Comparison of ENCODE assay signal across 11 mouse cellular contexts in the genomic region with DNA sequence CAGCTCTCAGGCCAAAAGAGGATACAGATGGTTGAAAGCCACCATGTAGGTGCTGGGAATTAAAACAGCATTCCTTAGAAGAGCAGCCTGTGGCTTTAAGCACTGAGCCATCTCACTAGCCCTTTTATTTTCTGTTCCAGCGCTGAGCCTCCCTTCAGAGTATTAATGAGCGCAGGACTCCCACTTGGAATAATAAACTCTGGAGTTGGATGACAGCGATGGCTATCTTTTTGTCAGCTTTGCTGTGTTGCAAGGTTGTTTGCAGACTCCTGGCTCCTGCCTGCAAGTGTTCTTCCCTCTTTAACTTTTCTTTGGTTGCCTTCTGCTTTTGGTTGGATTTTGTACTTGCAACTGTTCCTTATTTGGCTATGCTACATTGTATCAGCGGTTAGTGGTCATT. TPM values are rescaled to one million over a fixed set of nuclear protein-coding genes. Genes with fewer than 3 reads are reported as not detected.
DNase-seq lines count a peak whose midpoint lies in the region; ATAC-seq lines count a peak whose summit lies in the region.
"Had no signal": no experiment of that assay in that cellular context is flagged by ENCODE, and none has a peak within 500 bp of the region (broad histone marks: within the 10 kb centered on the region; RNA-seq: fewer than 3 reads in every experiment).

No protein-coding gene starts in this region.

- H3K4me1 ChIP-seq in kidney, embryonic 14.5 days (ENCODE audit: control insufficient read depth, insufficient read depth, low read length) = peaks cover 7% of the 10 kb centered on the region; the same call in 1 of the 2 replicates
- peaks cover 24% of the 10 kb centered on the region for H3K4me1 ChIP-seq in embryonic facial prominence, embryonic 15.5 days
- peaks cover 23% of the 10 kb centered on the region for H3K4me1 ChIP-seq in hindbrain, embryonic 16.5 days (ENCODE audit: control insufficient read depth, insufficient read depth, low read depth, low read length)
- peaks cover 43% of the 10 kb centered on the region for H3K4me1 ChIP-seq in midbrain, embryonic 15.5 days

- peaks cover 4% of the 10 kb centered on the region; the same call in 1 of the 2 replicates for H3K36me3 ChIP-seq in kidney, embryonic 14.5 days (ENCODE audit: control insufficient read depth, insufficient read depth, low read length)
- H3K36me3 ChIP-seq in embryonic facial prominence, embryonic 15.5 days = 0 out of 2 replicates have a peak, but pooled peaks cover 3% of the 10 kb centered on the region
- no peaks in the 10 kb centered on the region for H3K36me3 ChIP-seq in hindbrain, embryonic 16.5 days (ENCODE audit: control insufficient read depth, insufficient read depth, low read length)
- H3K36me3 ChIP-seq in midbrain, embryonic 15.5 days (replicated peaks) = no peaks in the 10 kb centered on the region
- H3K36me3 ChIP-seq: G1E had no signal

- 49% methylated on average over 4 of the region's 4 CpGs for WGBS in kidney, embryonic 14.5 days
- 79% methylated on average over 4 of the region's 4 CpGs for WGBS in embryonic facial prominence, embryonic 15.5 days
- WGBS in hindbrain, embryonic 16.5 days = 65% methylated on average over 4 of the region's 4 CpGs
- WGBS in midbrain, embryonic 15.5 days = 55% methylated on average over 4 of the region's 4 CpGs

- no peak for ATAC-seq in kidney, embryonic 14.5 days (ENCODE audit: low FRiP score, low TSS enrichment)
- no peak for ATAC-seq in embryonic facial prominence, embryonic 15.5 days (ENCODE audit: insufficient number of reproducible peaks, low FRiP score, low TSS enrichment, low read depth)
- no peak for ATAC-seq in hindbrain, embryonic 16.5 days
- no peak for ATAC-seq in midbrain, embryonic 15.5 days (replicated peaks)
- no peak for ATAC-seq in inflammation-experienced regulatory T-cells, adult 6 months

- H3K4me2 ChIP-seq in kidney, embryonic 14.5 days (replicated peaks; ENCODE audit: low read depth, low read length) = peak overlapping the region; percentile 91; the same call in 1 of the 2 replicates
- peak overlapping the region; percentile 96; the same call in 1 of the 2 replicates for H3K4me2 ChIP-seq in embryonic facial prominence, embryonic 15.5 days (replicated peaks)
- H3K4me2 ChIP-seq in hindbrain, embryonic 16.5 days (ENCODE audit: low read length) = peak overlapping the region; percentile 61
- H3K4me2 ChIP-seq in midbrain, embryonic 15.5 days = peak overlapping the region; percentile 80

- H3K27ac ChIP-seq in kidney, embryonic 14.5 days (ENCODE audit: low read depth, low read length) = no peak overlapping the region
- no peak overlapping the region for H3K27ac ChIP-seq in embryonic facial prominence, embryonic 15.5 days (replicated peaks)
- no peak overlapping the region for H3K27ac ChIP-seq in hindbrain, embryonic 16.5 days (ENCODE audit: low read depth, low read length)
- H3K27ac ChIP-seq in midbrain, embryonic 15.5 days = no peak overlapping the region

- no peak overlapping the region for H3K9ac ChIP-seq in kidney, embryonic 14.5 days (ENCODE audit: low read depth, low read length)
- H3K9ac ChIP-seq in embryonic facial prominence, embryonic 15.5 days = no peak overlapping the region
- no peak overlapping the region for H3K9ac ChIP-seq in hindbrain, embryonic 16.5 days (ENCODE audit: low read depth, low read length)
- H3K9ac ChIP-seq in midbrain, embryonic 15.5 days = peak overlapping the region; percentile 12; the same call in 1 of the 2 replicates

- no peaks in the 10 kb centered on the region for H3K27me3 ChIP-seq in kidney, embryonic 14.5 days (ENCODE audit: control insufficient read depth, insufficient read depth, low read length)
- H3K27me3 ChIP-seq in embryonic facial prominence, embryonic 15.5 days = no peaks in the 10 kb centered on the region
- no peaks in the 10 kb centered on the region for H3K27me3 ChIP-seq in hindbrain, embryonic 16.5 days (replicated peaks; ENCODE audit: control insufficient read depth, insufficient read depth, low read length)
- H3K27me3 ChIP-seq in midbrain, embryonic 15.5 days (replicated peaks) = no peaks in the 10 kb centered on the region

- no peaks in the 10 kb centered on the region for H3K9me3 ChIP-seq in kidney, embryonic 14.5 days (ENCODE audit: control insufficient read depth, low read length)
- H3K9me3 ChIP-seq in embryonic facial prominence, embryonic 15.5 days (replicated peaks) = no peaks in the 10 kb centered on the region
- no peaks in the 10 kb centered on the region for H3K9me3 ChIP-seq in hindbrain, embryonic 16.5 days (ENCODE audit: control insufficient read depth, low read length)
- H3K9me3 ChIP-seq in midbrain, embryonic 15.5 days = no peaks in the 10 kb centered on the region

- no peak for DNase-seq in kidney, postnatal 14 days
- no peak for DNase-seq in right cerebral cortex, adult 2 months (ENCODE audit: low spot score in 2 of 2)
- DNase-seq in frontal cortex, postnatal 36 days (ENCODE audit: low spot score in 2 of 2) = no peak
- DNase-seq: adrenal gland, postnatal 36 days; kidney, adult 2 months had no signal

- no peak overlapping the region; the same call in 1 of the 2 replicates for H3K4me3 ChIP-seq in kidney, embryonic 14.5 days (ENCODE audit: low read length)
- H3K4me3 ChIP-seq in embryonic facial prominence, embryonic 15.5 days (replicated peaks) = peak overlapping the region; percentile 4; the same call in 1 of the 2 replicates
- peak overlapping the region; percentile 84 for H3K4me3 ChIP-seq in hindbrain, embryonic 16.5 days (ENCODE audit: low read length)
- H3K4me3 ChIP-seq in midbrain, embryonic 15.5 days = peak overlapping the region; percentile 93

RNA-seq across cellular contexts. Expression of a gene that starts 4.8 kb away (rescaled TPM):
- polyA plus RNA-seq in kidney, embryonic 14.5 days (2014; fragmentation: Nextera tagmentation; extraction: Ambion mirVana) = 25.9 and 28.8 TPM in 2 replicates
- 29.0 and 30.7 TPM in 2 replicates for polyA plus RNA-seq in embryonic facial prominence, embryonic 15.5 days (2015; fragmentation: Nextera tagmentation; extraction: Ambion mirVana)
- polyA plus RNA-seq in hindbrain, embryonic 16.5 days (2015; fragmentation: Nextera tagmentation; extraction: Ambion mirVana) = 36.8 and 52.8 TPM in 2 replicates
- 67.7 and 68.4 TPM in 2 replicates for polyA plus RNA-seq in midbrain, embryonic 15.5 days (2015; fragmentation: Nextera tagmentation; extraction: Ambion mirVana)
- polyA plus RNA-seq in inflammation-experienced regulatory T-cells, adult 6 months (2017; shearing (Covaris generic)) = 10 to 100 TPM in 1 of 3 experiments, 1 to 10 TPM in 2; 7.7 to 11.9 (median 9.2) TPM
- polyA plus RNA-seq: G1E had no signal

RNA-seq across cellular contexts. Expression of a gene that starts 32.1 kb away (rescaled TPM):
- polyA plus RNA-seq in kidney, embryonic 14.5 days (2014; fragmentation: Nextera tagmentation; extraction: Ambion mirVana) = 25.8 and 41.7 TPM in 2 replicates
- 36.5 and 37.7 TPM in 2 replicates for polyA plus RNA-seq in embryonic facial prominence, embryonic 15.5 days (2015; fragmentation: Nextera tagmentation; extraction: Ambion mirVana)
- 48.7 and 51.3 TPM in 2 replicates for polyA plus RNA-seq in hindbrain, embryonic 16.5 days (2015; fragmentation: Nextera tagmentation; extraction: Ambion mirVana)
- polyA plus RNA-seq in midbrain, embryonic 15.5 days (2015; fragmentation: Nextera tagmentation; extraction: Ambion mirVana) = 43.2 and 45.1 TPM in 2 replicates
- polyA plus RNA-seq in inflammation-experienced regulatory T-cells, adult 6 months (2017; shearing (Covaris generic)) = 10 to 100 TPM; 41.0 to 53.4 (median 48.2) TPM

RNA-seq across cellular contexts. Expression of a gene that starts 44.8 kb away (rescaled TPM):
- 32.7 and 38.8 TPM in 2 replicates for polyA plus RNA-seq in kidney, embryonic 14.5 days (2014; fragmentation: Nextera tagmentation; extraction: Ambion mirVana)
- polyA plus RNA-seq in embryonic facial prominence, embryonic 15.5 days (2015; fragmentation: Nextera tagmentation; extraction: Ambion mirVana) = 46.9 and 49.5 TPM in 2 replicates
- 44.6 and 48.0 TPM in 2 replicates for polyA plus RNA-seq in hindbrain, embryonic 16.5 days (2015; fragmentation: Nextera tagmentation; extraction: Ambion mirVana)
- 51.7 and 53.3 TPM in 2 replicates for polyA plus RNA-seq in midbrain, embryonic 15.5 days (2015; fragmentation: Nextera tagmentation; extraction: Ambion mirVana)
- polyA plus RNA-seq in inflammation-experienced regulatory T-cells, adult 6 months (2017; shearing (Covaris generic)) = 10 to 100 TPM; 55.7 to 65.6 (median 62.7) TPM
